Mouse (Mus musculus): Measurements from ENCODE around the gene Enam. TPM values are rescaled to one million over a fixed set of nuclear protein-coding genes. Genes with fewer than 3 reads are reported as not detected.

The Enam gene
- total RNA-seq, 2 experiments from 2014 or later = not detected

Other genes with a start within 250 kb of the Enam start
- not detected for gene Gm7714, start 219.1 kb upstream of the Enam start, total RNA-seq (2021)
- not detected for gene Prol1, start 170.7 kb upstream of the Enam start, total RNA-seq (2021)
- not detected for gene Amtn, start 111.9 kb upstream of the Enam start, total RNA-seq (2021)
- not detected for gene Ambn, start 32.0 kb upstream of the Enam start, total RNA-seq (2021)
- under 1 TPM; 0.25 to 0.34 TPM for gene Jchain, start 39.9 kb downstream of the Enam start, total RNA-seq (2021)
- 10 to 100 TPM; 29.7 to 31.0 TPM for gene Utp3, start 66.5 kb downstream of the Enam start, total RNA-seq (2021)
- gene Rufy3, start 77.1 kb downstream of the Enam start, total RNA-seq (2021) = 100 to 1,000 TPM; 184 to 188 TPM
- gene Grsf1, start 188.2 kb downstream of the Enam start, total RNA-seq (2021) = 10 to 100 TPM; 90.9 to 91.1 TPM
- 10 to 100 TPM; 33.4 to 34.5 TPM for gene Mob1b, start 232.9 kb downstream of the Enam start, total RNA-seq (2021)